Mouse (Mus musculus) forebrain, embryonic 13.5 days (tissue): Measurements from ENCODE around the gene Susd5. TPM values are rescaled to one million over a fixed set of nuclear protein-coding genes. Genes with fewer than 3 reads are reported as not detected.
"Not testable (repeated sequence)": the region's sequence is repeated elsewhere in the genome, so short reads cannot be mapped to it uniquely, and the experiment has no call there.

Source experiments
- ATAC-seq: fragments of 200-750 bp; cut with Nextera tagmentation; 2 replicates; pipeline ENCODE4 v1.8.0; 2017
- H3K27ac ChIP-seq: fragments of 300-500 bp; sonication (generic); 2 replicates; pipeline ENCODE4 v1.5.1; 2015; ENCODE audit warnings: inconsistent platforms, mild to moderate bottlenecking, moderate library complexity
- H3K27me3 ChIP-seq: fragments of 300-500 bp; sonication (generic); 2 replicates; pipeline ENCODE4 v1.6.1; 2015; ENCODE audit warnings: mild to moderate bottlenecking, inconsistent platforms
- H3K36me3 ChIP-seq: fragments of 300-500 bp; sonication (generic); 2 replicates; pipeline ENCODE4 v1.6.1; 2015; ENCODE audit warnings: mild to moderate bottlenecking, inconsistent platforms; ENCODE audit not compliant: poor library complexity, severe bottlenecking
- H3K4me1 ChIP-seq: fragments of 300-500 bp; sonication (generic); 2 replicates; pipeline ENCODE4 v1.6.1; 2015; ENCODE audit warnings: inconsistent platforms
- H3K4me2 ChIP-seq: fragments of 300-500 bp; sonication (generic); 2 replicates; pipeline ENCODE4 v1.6.1; 2015; ENCODE audit warnings: inconsistent platforms, mild to moderate bottlenecking, moderate library complexity
- H3K4me3 ChIP-seq: fragments of 300-500 bp; sonication (generic); 2 replicates; pipeline ENCODE4 v1.5.1; 2015; ENCODE audit warnings: mild to moderate bottlenecking, inconsistent platforms
- H3K9ac ChIP-seq: fragments of 300-500 bp; sonication (generic); 2 replicates; pipeline ENCODE4 v1.6.1; 2015; ENCODE audit warnings: mild to moderate bottlenecking, inconsistent platforms
- H3K9me3 ChIP-seq: fragments of 300-500 bp; sonication (generic); replicated peaks from 2 replicates; pipeline ENCODE4 v1.6.1; 2016; ENCODE audit warnings: inconsistent platforms
- WGBS: fragments of 180-500 bp; shearing (Covaris S2); methylation state at CpG from one replicate; pipeline ENCODE4 v1.1.7; 2015; 5-methylcytosine and 5-hydroxymethylcytosine counted together
- polyA plus RNA-seq: library from polyadenylated mRNA; unstranded; fragments of >200 nt; fragmentation: Nextera tagmentation; extraction: Ambion mirVana; gene quantifications from 2 replicates; pipeline ENCODE4 v1.2.1, GENCODE M21; 2015

Gene Susd5
- polyA plus RNA-seq, 1 experiment from 2014 or later: not detected

- not testable (repeated sequence) for H3K36me3 ChIP-seq, H3K4me3 ChIP-seq, H3K4me2 ChIP-seq, H3K9me3 ChIP-seq, H3K4me1 ChIP-seq, H3K27ac ChIP-seq, ATAC-seq, H3K27me3 ChIP-seq, H3K9ac ChIP-seq
- 81% methylated on average over 1 of the region's 1 CpGs for WGBS
These were observed 72.4 kb downstream of the Susd5 start for GRCm38 (mm10) chr9:114129273-114129835.

Other genes with a start within 250 kb of the Susd5 start
- 33.9 and 35.0 TPM in 2 replicates for gene Ubp1, start 126.2 kb upstream of the Susd5 start, polyA plus RNA-seq
- gene Fbxl2, start 10.9 kb upstream of the Susd5 start, polyA plus RNA-seq: 13.3 and 14.0 TPM in 2 replicates